Mouse (Mus musculus) intestine, postnatal 0 days (tissue): ENCODE data around the gene Gm9. TPM values are rescaled to one million over a fixed set of nuclear protein-coding genes. Genes with fewer than 3 reads are reported as not detected.
"Not testable (repeated sequence)": the region's sequence is repeated elsewhere in the genome, so short reads cannot be mapped to it uniquely, and the experiment has no call there.

ENCODE experiments used
- ATAC-seq: fragments of 200-750 bp; cut with Nextera tagmentation; 2 replicates; pipeline ENCODE4 v1.8.0; 2017; ENCODE audit warnings: mild to moderate bottlenecking, moderate TSS enrichment, moderate library complexity
- H3K27ac ChIP-seq: fragments of 300-500 bp; sonication (generic); 2 replicates; pipeline ENCODE4 v1.5.1; 2014; ENCODE audit warnings: mild to moderate bottlenecking, low read depth, low read length, moderate library complexity
- H3K27me3 ChIP-seq: fragments of 300-500 bp; sonication (generic); replicated peaks from 2 replicates; pipeline ENCODE4 v1.6.1; 2014; ENCODE audit warnings: low read length, mixed read lengths; ENCODE audit not compliant: control insufficient read depth, insufficient read depth
- H3K36me3 ChIP-seq: fragments of 300-500 bp; sonication (generic); 2 replicates; pipeline ENCODE4 v1.6.1; 2014; ENCODE audit warnings: mild to moderate bottlenecking, moderate library complexity; ENCODE audit not compliant: control insufficient read depth, insufficient read depth
- H3K4me1 ChIP-seq: fragments of 300-500 bp; sonication (generic); replicated peaks from 2 replicates; pipeline ENCODE4 v1.6.1; 2014; ENCODE audit warnings: antibody characterized with exemption, low read length, mixed read lengths; ENCODE audit not compliant: control insufficient read depth, insufficient read depth
- H3K4me2 ChIP-seq: fragments of 300-500 bp; sonication (generic); replicated peaks from 2 replicates; pipeline ENCODE4 v1.6.1; 2014; ENCODE audit warnings: low read depth, mild to moderate bottlenecking, moderate library complexity
- H3K4me3 ChIP-seq: fragments of 300-500 bp; sonication (generic); 2 replicates; pipeline ENCODE4 v1.5.1; 2014; ENCODE audit warnings: low read depth, low read length
- H3K9ac ChIP-seq: fragments of 300-500 bp; sonication (generic); 2 replicates; pipeline ENCODE4 v1.6.1; 2014; ENCODE audit warnings: mild to moderate bottlenecking, low read depth, low read length
- H3K9me3 ChIP-seq: fragments of 300-500 bp; sonication (generic); 2 replicates; pipeline ENCODE4 v1.6.1; 2016; ENCODE audit warnings: mixed run types; ENCODE audit not compliant: control insufficient read depth
- CTCF ChIP-seq: sonication (generic); IDR thresholded peaks from 2 replicates; pipeline ENCODE4 v1.5.1; 2016; ENCODE audit warnings: low read depth, mild to moderate bottlenecking, control low read depth, antibody characterized with exemption, moderate library complexity
- WGBS: fragments of 180-500 bp; shearing (Covaris S2); extraction: QIAGEN DNeasy Blood & Tissue Kit; methylation state at CpG from one replicate; pipeline ENCODE4 v1.1.7; 2014; 5-methylcytosine and 5-hydroxymethylcytosine counted together
- polyA plus RNA-seq: library from polyadenylated mRNA; unstranded; fragments of >200 nt; fragmentation: Nextera tagmentation; extraction: Ambion mirVana; gene quantifications from 2 replicates; pipeline ENCODE4 v1.2.1, GENCODE M21; 2015

Gene Gm9
- not detected in 2 replicates for polyA plus RNA-seq

DNA sequence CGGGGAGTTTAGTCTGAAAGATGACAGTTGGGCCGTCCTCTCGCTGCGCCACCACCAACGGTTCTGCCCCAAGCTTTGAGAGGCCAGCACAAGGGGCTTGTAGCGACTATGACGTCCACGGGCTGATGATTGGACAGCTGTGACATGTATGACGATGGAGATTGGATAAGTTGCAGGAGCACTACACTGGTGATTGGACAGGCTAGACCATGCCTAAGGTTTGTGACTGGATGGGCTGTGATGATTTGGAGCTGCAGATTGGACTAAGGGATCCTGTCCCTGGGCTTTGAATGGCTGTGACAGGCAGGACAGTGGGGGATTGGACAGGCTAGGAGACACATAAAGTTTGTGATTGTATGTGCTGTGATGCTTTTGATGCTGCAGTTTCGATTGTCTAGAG is at the start of gene Gm9:
Gene Gm9, minus strand, starts transcription at position 101 of the 400 bp plus-strand sequence.
- WGBS = 84% methylated on average over 10 of the region's 10 CpGs
- no peak for ATAC-seq
- no peak within 1 kb of the TSS for H3K9ac ChIP-seq
- no peak for TF ChIP-seq CTCF
- no peak within 1 kb of the TSS for H3K4me2 ChIP-seq
- no peak within 1 kb of the TSS for H3K27ac ChIP-seq
- no peaks in the 10 kb centered on the region for H3K9me3 ChIP-seq
- H3K4me1 ChIP-seq = no peaks in the 10 kb centered on the region
- no peaks in the 10 kb centered on the region for H3K36me3 ChIP-seq
- no peaks in the 10 kb centered on the region for H3K27me3 ChIP-seq
- H3K4me3 ChIP-seq = no peak within 1 kb of the TSS

DNA sequence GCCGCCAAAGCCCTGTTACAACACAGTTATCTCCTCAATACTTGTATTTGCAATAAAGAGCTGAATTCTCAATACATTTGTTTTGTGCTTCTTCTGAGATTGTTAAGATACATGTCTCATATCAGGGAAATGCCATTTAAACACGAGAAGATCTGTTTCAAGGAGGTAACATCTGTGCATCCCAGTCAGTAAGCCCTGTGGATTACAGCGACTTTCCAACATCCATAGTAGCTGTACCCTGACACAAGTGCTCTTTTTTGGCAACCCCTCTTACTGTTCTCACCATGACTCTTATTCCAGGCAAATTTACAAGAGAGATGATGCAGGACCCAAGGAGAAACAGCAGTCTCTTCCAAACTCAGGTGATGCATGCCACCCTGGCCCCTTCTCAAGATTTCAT is 38.8 kb upstream of the Gm9 start, which contains the start of gene Rhox3a:
Gene Rhox3a, plus strand, starts transcription at position 301 of the 400 bp plus-strand sequence.
- ATAC-seq, H3K4me1 ChIP-seq, H3K9me3 ChIP-seq, H3K4me2 ChIP-seq, H3K36me3 ChIP-seq, H3K4me3 ChIP-seq, H3K27me3 ChIP-seq, H3K9ac ChIP-seq, H3K27ac ChIP-seq: not testable (repeated sequence)
- WGBS = 63% methylated on average over 1 of the region's 3 CpGs

- not testable (repeated sequence) for H3K27me3 ChIP-seq, H3K9me3 ChIP-seq, H3K36me3 ChIP-seq, H3K4me3 ChIP-seq, H3K4me2 ChIP-seq, H3K4me1 ChIP-seq, H3K27ac ChIP-seq, ATAC-seq, H3K9ac ChIP-seq
- no CpG with 5 or more reads among the region's 9 CpGs for WGBS
Measured at GRCm38 (mm10) chrX:37244676-37245075, 33.8 kb upstream of the Gm9 start, which contains the start of gene Rhox2a. Gene Rhox2a, plus strand, starts transcription at chrX:37244976.

GRCm38 (mm10) chrX:37222158-37222557 is 11.3 kb upstream of the Gm9 start, which contains the start of gene Rhox1:
Gene Rhox1, minus strand, starts transcription at chrX:37222258.
- not testable (repeated sequence) for H3K4me3 ChIP-seq, H3K9me3 ChIP-seq, H3K36me3 ChIP-seq, H3K27me3 ChIP-seq, H3K4me1 ChIP-seq, H3K4me2 ChIP-seq, ATAC-seq, H3K9ac ChIP-seq, H3K27ac ChIP-seq
- 75% methylated on average over 1 of the region's 1 CpGs for WGBS

GRCm38 (mm10) chrX:37198676-37199075 is 12.2 kb downstream of the Gm9 start:
- no peaks in the 10 kb centered on the region for H3K36me3 ChIP-seq
- no peak overlapping the region for H3K4me3 ChIP-seq
- no peaks in the 10 kb centered on the region for H3K4me1 ChIP-seq
- H3K9me3 ChIP-seq = no peaks in the 10 kb centered on the region
- 71% methylated on average over 8 of the region's 8 CpGs for WGBS
- no peak overlapping the region for H3K9ac ChIP-seq
- H3K27ac ChIP-seq = no peak overlapping the region
- ATAC-seq = no peak
- H3K4me2 ChIP-seq = no peak overlapping the region
- H3K27me3 ChIP-seq = no peaks in the 10 kb centered on the region
- TF ChIP-seq CTCF = no peak

- no peak overlapping the region for H3K27ac ChIP-seq
- WGBS = 32% methylated on average over 28 of the region's 28 CpGs
- TF ChIP-seq CTCF = no peak
- peak overlapping the region; percentile 67 for H3K4me2 ChIP-seq
- no peaks in the 10 kb centered on the region for H3K27me3 ChIP-seq
- H3K4me1 ChIP-seq = no peaks in the 10 kb centered on the region
- peak overlapping the region; percentile 56 for H3K4me3 ChIP-seq
- H3K9me3 ChIP-seq = no peaks in the 10 kb centered on the region
- no peaks in the 10 kb centered on the region for H3K36me3 ChIP-seq
- ATAC-seq = peak; percentile 16; the same call in 1 of the 2 replicates
- H3K9ac ChIP-seq = no peak overlapping the region
Measured at GRCm38 (mm10) chrX:37191744-37192379, 19.0 kb downstream of the Gm9 start.
